Mouse (Mus musculus): ENCODE data around the gene Tshr. TPM values are rescaled to one million over a fixed set of nuclear protein-coding genes. Genes with fewer than 3 reads are reported as not detected.
"Not testable (repeated sequence)": the region's sequence is repeated elsewhere in the genome, so short reads cannot be mapped to it uniquely, and the experiment has no call there.

The Tshr gene
- total RNA-seq, 1 experiment from 2014 or later = not detected

GRCm38 (mm10) chr12:91495497-91496225 lies 111.3 kb downstream of the Tshr start:
- ATAC-seq (replicated peaks; ENCODE audit: low read depth, poor library complexity, severe bottlenecking) = no peak

GRCm38 (mm10) chr12:91496226-91496558 lies 111.8 kb downstream of the Tshr start:
- ATAC-seq (replicated peaks; ENCODE audit: low read depth, poor library complexity, severe bottlenecking) = no peak

GRCm38 (mm10) chr12:91500475-91500874 lies 116.1 kb downstream of the Tshr start:
- ATAC-seq (replicated peaks; ENCODE audit: low read depth, poor library complexity, severe bottlenecking) = no peak

GRCm38 (mm10) chr12:91511766-91512165 lies 127.4 kb downstream of the Tshr start:
- no peak for ATAC-seq (replicated peaks; ENCODE audit: low read depth, poor library complexity, severe bottlenecking)

- no peak for ATAC-seq (replicated peaks; ENCODE audit: low read depth, poor library complexity, severe bottlenecking)
These were observed 129.6 kb downstream of the Tshr start for GRCm38 (mm10) chr12:91513980-91514379.

GRCm38 (mm10) chr12:91517808-91518207 lies 133.4 kb downstream of the Tshr start:
- ATAC-seq (replicated peaks; ENCODE audit: low read depth, poor library complexity, severe bottlenecking) = no peak

GRCm38 (mm10) chr12:91523626-91524025 lies 139.3 kb downstream of the Tshr start:
- ATAC-seq (replicated peaks; ENCODE audit: low read depth, poor library complexity, severe bottlenecking) = no peak

- ATAC-seq (replicated peaks; ENCODE audit: low read depth, poor library complexity, severe bottlenecking) = peak; percentile 95
These were observed 150.2 kb downstream of the Tshr start for GRCm38 (mm10) chr12:91534514-91534913.

- no peak for ATAC-seq (replicated peaks; ENCODE audit: low read depth, poor library complexity, severe bottlenecking)
These were observed 155.8 kb downstream of the Tshr start for GRCm38 (mm10) chr12:91540202-91540601.

GRCm38 (mm10) chr12:91549471-91549870 lies 165.1 kb downstream of the Tshr start:
- no peak for ATAC-seq (replicated peaks; ENCODE audit: low read depth, poor library complexity, severe bottlenecking)

GRCm38 (mm10) chr12:91551773-91552526 lies 167.6 kb downstream of the Tshr start:
- peak; percentile 77; the same call in 1 of the 2 replicates for ATAC-seq (replicated peaks; ENCODE audit: low read depth, poor library complexity, severe bottlenecking)

- ATAC-seq (replicated peaks; ENCODE audit: low read depth, poor library complexity, severe bottlenecking) = not testable (repeated sequence)
These were observed 173.1 kb downstream of the Tshr start for GRCm38 (mm10) chr12:91557358-91558005.

GRCm38 (mm10) chr12:91558152-91558551 lies 173.8 kb downstream of the Tshr start:
- not testable (repeated sequence) for ATAC-seq (replicated peaks; ENCODE audit: low read depth, poor library complexity, severe bottlenecking)

GRCm38 (mm10) chr12:91567145-91567544 lies 182.8 kb downstream of the Tshr start:
- ATAC-seq (replicated peaks; ENCODE audit: low read depth, poor library complexity, severe bottlenecking) = no peak

GRCm38 (mm10) chr12:91569255-91569654 lies 184.9 kb downstream of the Tshr start:
- no peak for ATAC-seq (replicated peaks; ENCODE audit: low read depth, poor library complexity, severe bottlenecking)

- ATAC-seq (replicated peaks; ENCODE audit: low read depth, poor library complexity, severe bottlenecking) = no peak
These were observed 187.3 kb downstream of the Tshr start for GRCm38 (mm10) chr12:91571708-91572107.

GRCm38 (mm10) chr12:91579665-91580064 lies 195.3 kb downstream of the Tshr start:
- peak; percentile 31; the same call in 1 of the 2 replicates for ATAC-seq (replicated peaks; ENCODE audit: low read depth, poor library complexity, severe bottlenecking)

GRCm38 (mm10) chr12:91581204-91582070 lies 197.1 kb downstream of the Tshr start:
- ATAC-seq (replicated peaks; ENCODE audit: low read depth, poor library complexity, severe bottlenecking) = peak; percentile 67

- ATAC-seq (replicated peaks; ENCODE audit: low read depth, poor library complexity, severe bottlenecking) = peak; percentile 33
These were observed 198.1 kb downstream of the Tshr start for GRCm38 (mm10) chr12:91582362-91583002.

- ATAC-seq (replicated peaks; ENCODE audit: low read depth, poor library complexity, severe bottlenecking) = no peak
These were observed 199.0 kb downstream of the Tshr start for GRCm38 (mm10) chr12:91583409-91583808.
